Comparison of ENCODE assay signal across 13 mouse cellular contexts in the genomic region with DNA sequence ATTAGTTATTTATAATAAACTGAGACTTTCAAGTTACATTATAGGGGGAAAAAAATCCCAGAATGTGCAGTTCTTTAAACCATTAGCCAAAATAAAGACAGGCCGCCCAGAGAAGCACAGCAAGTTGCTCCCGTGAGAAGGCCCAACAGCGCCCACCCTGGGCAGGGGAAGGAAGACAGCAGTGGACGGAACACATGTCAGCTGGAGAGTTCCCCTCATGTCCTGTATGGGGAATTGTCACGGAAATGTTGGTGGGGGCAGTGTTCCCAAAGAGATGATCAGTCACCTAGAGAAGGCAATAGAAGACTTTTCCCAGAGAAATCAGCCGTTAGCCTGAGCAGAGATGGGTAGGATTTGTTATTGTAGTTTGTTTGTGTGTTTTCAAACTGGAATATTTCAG. TPM values are rescaled to one million over a fixed set of nuclear protein-coding genes. Genes with fewer than 3 reads are reported as not detected.
DNase-seq lines count a peak whose midpoint lies in the region; ATAC-seq and TF ChIP-seq lines count a peak whose summit lies in the region.
"Had no signal": no experiment of that assay in that cellular context is flagged by ENCODE, and none has a peak within 500 bp of the region (broad histone marks: within the 10 kb centered on the region; RNA-seq: fewer than 3 reads in every experiment).

No protein-coding gene starts in this region.

- no peaks in the 10 kb centered on the region for H3K36me3 ChIP-seq in heart, embryonic 12.5 days
- H3K36me3 ChIP-seq: hindbrain, embryonic 13.5 days had no signal

- H3K9ac ChIP-seq in heart, embryonic 12.5 days: no peak overlapping the region
- H3K9ac ChIP-seq: hindbrain, embryonic 13.5 days had no signal

- no peak for TF ChIP-seq POLR2A in embryonic fibroblast, embryonic 13.5 days (IDR thresholded peaks at IDR 0.05; ENCODE audit: low read depth, low read length)

- DNase-seq in heart, adult 11 months: peak; percentile 93
- DNase-seq in kidney, postnatal 25 days: peak; percentile 29 to 54
- no peak for DNase-seq in kidney, adult 11 months
- peak; percentile 40 for DNase-seq in ES-CJ7 (ENCODE audit: low read depth, low spot score)
- no peak for DNase-seq in urinary bladder, postnatal 4 days (ENCODE audit: low spot score in 2 of 2)
- DNase-seq: thymus, adult 18-20 months had no signal

- ATAC-seq in heart, embryonic 12.5 days (ENCODE audit: insufficient number of reproducible peaks, low FRiP score): no peak
- ATAC-seq in CD4-positive, CD25-positive, alpha-beta regulatory T cell, adult 4 months: no peak

- no peaks in the 10 kb centered on the region for H3K27me3 ChIP-seq in heart, embryonic 12.5 days (replicated peaks)
- H3K27me3 ChIP-seq: hindbrain, embryonic 13.5 days; megakaryocyte, embryonic 14.5 days had no signal

- no peak overlapping the region for H3K4me3 ChIP-seq in heart, embryonic 12.5 days
- no peak overlapping the region for H3K4me3 ChIP-seq in embryonic fibroblast, embryonic 13.5 days (ENCODE audit: insufficient read depth, low read length)
- H3K4me3 ChIP-seq: hindbrain, embryonic 13.5 days; megakaryocyte, embryonic 14.5 days; myocyte had no signal

- no peaks in the 10 kb centered on the region for H3K9me3 ChIP-seq in heart, embryonic 12.5 days (replicated peaks)
- H3K9me3 ChIP-seq: hindbrain, embryonic 13.5 days; megakaryocyte, embryonic 14.5 days had no signal

- H3K4me2 ChIP-seq in heart, embryonic 12.5 days: no peak overlapping the region
- H3K4me2 ChIP-seq: hindbrain, embryonic 13.5 days had no signal

- peaks cover 48% of the 10 kb centered on the region for H3K4me1 ChIP-seq in heart, embryonic 12.5 days (replicated peaks)
- H3K4me1 ChIP-seq in embryonic fibroblast, embryonic 13.5 days (ENCODE audit: control insufficient read depth, insufficient read depth, low read length): peaks cover 13% of the 10 kb centered on the region

- no peak overlapping the region for H3K27ac ChIP-seq in heart, embryonic 12.5 days (ENCODE audit: poor library complexity, severe bottlenecking)
- H3K27ac ChIP-seq in embryonic fibroblast, embryonic 13.5 days (ENCODE audit: insufficient read depth, low read length): no peak overlapping the region
- H3K27ac ChIP-seq: hindbrain, embryonic 13.5 days had no signal

- peak; percentile 25; the same call in 1 of the 2 replicates for TF ChIP-seq CTCF in embryonic fibroblast, embryonic 13.5 days (IDR thresholded peaks at IDR 0.05; ENCODE audit: borderline replicate concordance, insufficient read depth, low read length)

- 70% methylated on average over 6 of the region's 6 CpGs for WGBS in heart, embryonic 12.5 days

RNA-seq across cellular contexts. Expression of a gene that starts 42.3 kb away (rescaled TPM):
- polyA plus RNA-seq in heart, embryonic 12.5 days (2016; fragmentation: Nextera tagmentation; extraction: Ambion mirVana): not detected in 2 replicates
- not detected in 2 replicates for polyA plus RNA-seq in embryonic fibroblast, embryonic 13.5 days (2011; ENCODE audit: insufficient read length, low read depth, missing spikeins)
- under 1 TPM in 1 of 2 experiments, not detected in 1; 0.47 TPM for polyA plus RNA-seq in CD4-positive, CD25-positive, alpha-beta regulatory T cell, adult 4 months (2017; shearing (Covaris generic))
- polyA plus RNA-seq: hindbrain, embryonic 13.5 days; myocyte; spleen, adult 2 months had no signal

Comparison
In these comparisons a context has a peak if more than half of its experiments do, and no peak if none do; other contexts are left out.
1. DNase-seq: peak in heart, adult 11 months (single experiment), kidney, postnatal 25 days (2 of 2) and ES-CJ7 (single experiment); none in kidney, adult 11 months (single experiment) and urinary bladder, postnatal 4 days (0 of 2).